Mouse (Mus musculus) lung, adult 2 months (tissue): ENCODE data around the gene Pin4.

ENCODE experiments used
- CTCF ChIP-seq: fragments of 200-500 bp; IDR thresholded peaks from 2 replicates; pipeline ENCODE4 v1.5.1; 2011; ENCODE audit warnings: mild to moderate bottlenecking, low read length, control low read depth; ENCODE audit not compliant: insufficient read depth
- POLR2A ChIP-seq: fragments of 200-500 bp; IDR thresholded peaks from 2 replicates; pipeline ENCODE4 v1.6.1; 2011; ENCODE audit warnings: low read depth, mild to moderate bottlenecking, control low read depth, low read length, borderline replicate concordance; ENCODE audit errors: extremely low read depth

DNA sequence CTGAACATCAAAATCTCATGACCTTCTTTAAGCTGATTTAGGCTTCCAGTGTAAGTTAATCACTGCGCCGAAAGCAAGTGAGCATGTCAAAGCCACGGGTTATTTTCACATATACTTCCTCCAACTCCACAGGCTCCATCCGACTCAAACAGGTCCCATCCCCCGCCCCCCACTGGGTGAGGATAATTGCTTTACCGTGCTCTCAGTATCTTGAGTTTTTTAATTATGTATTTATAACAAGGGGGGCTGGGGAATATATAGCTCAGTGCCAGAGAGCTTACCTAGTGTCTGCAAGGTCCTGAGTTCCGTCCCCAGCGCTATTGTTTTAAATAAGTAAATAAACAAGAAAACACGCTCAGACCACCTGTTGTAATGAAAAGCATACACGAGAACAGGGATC lies 38.2 kb upstream of the Pin4 start:
- TF ChIP-seq POLR2A (no peak), CTCF (no peak)
